Mouse (Mus musculus) urinary bladder, adult 18-20 months (tissue): ENCODE results near the gene Vegfb.
"Not testable (repeated sequence)": the region's sequence is repeated elsewhere in the genome, so short reads cannot be mapped to it uniquely, and the experiment has no call there.

Experiments used
- DNase-seq, 2 experiments: peaks; one replicate each; pipeline ENCODE4 v3.0.0; 2022; ENCODE audit warnings: low spot score in 2 of 2, mixed read lengths in 2 of 2

Gene Vegfb

DNA sequence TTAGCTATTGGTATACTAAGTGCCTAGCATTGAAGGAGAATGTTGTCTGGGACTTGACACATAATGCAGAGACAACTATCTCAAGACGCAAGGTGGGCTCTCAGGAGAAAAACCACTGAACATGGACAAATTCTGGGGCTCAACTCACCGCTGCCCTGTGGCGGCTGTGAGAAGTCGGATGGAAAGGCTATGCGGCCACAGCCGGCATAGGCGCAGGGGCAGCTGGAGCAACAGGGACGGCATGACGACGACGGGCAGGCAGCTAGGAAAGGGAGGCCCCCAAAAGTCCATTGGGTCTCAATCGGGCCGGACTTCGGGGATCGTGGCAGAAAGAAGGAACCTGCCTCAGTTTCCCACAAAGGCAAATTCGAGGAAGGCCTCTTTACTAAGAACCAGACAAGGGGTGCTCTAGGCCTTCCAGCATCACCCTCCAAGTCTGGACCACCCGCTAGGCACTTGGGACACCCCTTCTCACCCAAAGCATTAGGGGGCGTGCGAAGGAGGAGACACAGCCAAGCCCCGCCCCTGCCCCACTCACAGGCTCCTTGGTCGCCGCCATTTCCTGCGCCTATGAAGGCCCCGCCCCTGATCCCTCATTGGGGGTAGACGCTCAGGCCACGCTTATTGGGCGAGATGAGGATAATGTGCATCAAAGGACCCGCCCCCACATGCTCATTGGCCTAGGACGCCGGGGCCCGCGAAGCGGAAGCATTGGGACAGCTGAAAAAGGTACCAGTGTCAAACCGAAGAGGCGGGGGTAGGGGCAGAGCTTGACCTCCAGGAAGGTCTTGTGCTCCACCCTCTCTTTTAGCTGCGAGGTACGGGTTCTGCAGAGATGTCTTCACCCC, 4.8 kb upstream of the Vegfb start, which contains the start of gene Dnajc4:
TSS of gene Dnajc4 (minus strand) at position 562 of the 848 bp plus-strand sequence.
- DNase-seq, result peak; percentile 89 to 95

DNA sequence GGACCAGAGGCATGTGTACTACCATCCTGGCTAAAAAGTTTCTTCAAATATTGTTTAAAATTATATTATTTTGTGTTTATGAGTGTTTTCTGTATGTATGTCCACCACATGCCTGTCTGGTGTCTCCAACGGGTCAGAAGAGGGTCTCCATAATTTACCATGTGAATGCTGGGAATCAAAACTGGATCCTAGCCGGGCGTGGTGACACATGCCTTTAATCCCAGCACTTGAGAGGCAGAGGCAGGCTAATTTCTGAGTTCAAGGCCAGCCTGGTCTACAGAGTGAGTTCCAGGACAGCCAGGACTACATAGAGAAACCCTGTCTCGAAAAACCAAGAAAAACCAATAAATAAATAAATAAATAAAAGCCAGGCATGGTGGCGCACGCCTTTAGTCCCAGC, 3.7 kb upstream of the Vegfb start:
- DNase-seq, result not testable (repeated sequence)

DNA sequence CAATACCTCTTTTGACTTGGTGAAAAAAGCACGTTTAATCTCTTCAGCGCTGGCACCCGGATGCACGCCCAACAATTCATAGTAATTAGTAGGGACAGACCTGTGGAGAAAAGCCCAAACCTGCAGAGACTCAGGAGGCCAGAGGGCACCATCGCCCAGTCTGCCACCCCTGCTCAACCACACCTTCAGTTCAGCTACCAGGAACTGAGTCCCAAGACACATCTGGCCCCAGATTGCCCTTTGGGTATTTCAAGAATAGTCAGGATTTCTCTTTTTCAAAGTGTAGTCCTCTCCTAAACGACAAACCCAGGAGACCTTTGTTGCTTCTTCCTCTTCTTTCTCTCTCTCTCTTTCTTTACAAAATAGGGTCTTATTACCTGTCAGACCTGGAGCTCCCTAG, 3.3 kb upstream of the Vegfb start:
- DNase-seq, result no peak

DNA sequence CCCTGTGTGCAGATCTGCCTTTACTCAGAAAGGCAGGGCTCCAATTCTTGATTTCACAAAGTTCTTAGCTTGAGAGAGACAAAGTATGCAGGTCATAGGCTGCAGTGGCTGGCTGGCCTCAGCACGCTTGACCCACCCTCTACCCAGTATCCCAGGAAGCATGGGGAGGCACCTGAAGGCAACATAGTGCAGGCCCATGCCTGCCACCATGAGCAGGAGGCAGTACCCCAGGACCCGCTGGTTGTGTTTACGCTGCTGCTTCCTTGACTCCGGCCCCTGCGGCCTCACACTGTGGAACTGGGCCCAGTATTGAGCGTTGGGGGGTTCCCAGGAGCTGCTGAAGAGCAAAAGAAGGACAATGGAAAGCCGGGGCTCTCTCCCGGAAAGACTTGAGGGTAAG, 1.8 kb upstream of the Vegfb start:
- peak in 1 of 2 experiments; percentile 71 for DNase-seq

DNA sequence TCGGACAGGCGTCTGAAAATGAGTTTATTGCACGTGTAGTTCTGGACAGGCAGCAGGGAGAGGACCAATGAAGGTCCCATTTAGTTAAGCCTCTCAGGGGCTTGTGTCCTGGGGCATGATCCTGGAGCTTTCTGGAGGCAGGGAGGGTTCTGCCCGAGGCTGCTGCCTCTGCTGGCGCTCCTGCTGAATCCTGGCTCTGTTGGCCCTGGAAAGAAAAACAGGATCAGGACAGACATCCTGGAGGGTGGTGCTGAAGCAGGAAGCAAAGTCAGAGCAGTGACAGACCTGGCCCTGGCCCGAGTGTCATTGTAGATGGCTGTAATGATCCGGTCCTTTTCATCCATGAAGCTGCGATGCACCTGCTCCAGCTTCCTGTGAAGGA, 444 bp upstream of the Vegfb start:
- DNase-seq, result no peak

DNA sequence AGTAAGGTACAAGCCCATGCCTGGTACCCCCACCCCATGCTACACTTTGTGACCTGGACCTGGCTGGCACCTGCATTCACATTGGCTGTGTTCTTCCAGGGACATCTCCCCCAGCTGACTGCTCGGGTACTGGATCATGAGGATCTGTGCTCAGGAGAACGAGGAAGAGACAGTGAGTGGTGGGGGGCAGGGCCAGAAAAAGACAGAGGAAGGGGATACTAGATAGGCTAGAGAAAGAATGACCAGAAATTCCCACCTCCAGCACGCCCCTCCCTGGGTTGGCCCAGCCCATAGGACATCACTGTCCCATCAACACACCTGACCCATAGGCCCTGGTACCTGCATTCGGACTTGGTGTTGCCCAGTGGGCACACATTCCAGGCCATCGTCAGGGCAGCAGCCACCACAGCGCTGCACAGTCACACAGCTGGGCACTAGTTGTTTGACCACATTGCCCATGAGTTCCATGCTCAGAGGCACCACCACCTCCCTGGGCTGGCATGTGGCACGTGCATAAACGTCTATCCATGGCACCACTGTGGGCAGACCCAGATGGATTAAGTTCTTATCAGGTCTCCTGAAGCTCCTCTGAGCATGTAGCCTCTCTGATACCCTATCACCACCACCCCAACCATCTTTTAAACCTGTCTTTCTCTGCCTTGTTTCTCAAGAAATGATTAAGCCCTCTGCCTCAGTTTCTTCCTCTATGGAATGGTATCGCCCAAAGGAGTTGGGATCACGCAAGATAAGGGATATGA, 1.3 kb downstream of the Vegfb start:
- no peak for DNase-seq

DNA sequence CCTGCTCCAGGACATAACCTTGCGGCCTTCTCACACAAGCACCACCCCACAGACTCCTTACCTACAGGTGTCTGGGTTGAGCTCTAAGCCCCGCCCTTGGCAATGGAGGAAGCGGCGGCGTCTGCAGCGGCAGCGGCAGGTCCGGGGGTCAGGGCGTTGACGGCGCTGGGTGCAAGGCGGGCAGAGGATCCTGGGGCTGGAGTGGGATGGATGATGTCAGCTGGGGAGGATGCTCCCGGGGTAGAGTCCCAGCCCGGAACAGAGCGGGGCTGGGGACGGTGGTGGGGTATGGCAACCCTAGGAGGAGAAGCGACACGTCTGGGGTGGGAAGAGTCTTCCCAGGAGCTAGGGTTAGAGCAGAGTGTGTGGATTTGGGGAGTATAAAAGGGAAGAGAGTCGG, 2.2 kb downstream of the Vegfb start:
- no peak for DNase-seq

DNA sequence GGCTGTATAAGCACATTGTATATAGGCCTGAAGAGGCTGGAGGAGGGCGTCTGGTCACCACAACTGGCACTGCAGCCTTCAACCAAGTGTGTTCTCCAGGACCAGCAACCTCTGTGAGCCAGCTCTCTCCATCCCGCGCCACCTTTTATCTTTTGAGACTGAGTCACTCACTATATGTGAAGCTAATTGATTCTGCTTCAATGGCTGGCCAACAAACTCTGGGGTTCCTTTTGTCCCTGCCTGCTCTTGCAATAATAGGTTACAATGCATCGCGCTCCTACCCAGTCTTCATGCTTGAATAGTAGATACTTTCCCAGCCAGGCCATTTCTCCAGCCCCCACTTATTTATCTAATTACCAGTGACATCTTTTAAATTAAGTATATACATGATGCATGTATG, 3.8 kb downstream of the Vegfb start:
- no peak for DNase-seq

DNA sequence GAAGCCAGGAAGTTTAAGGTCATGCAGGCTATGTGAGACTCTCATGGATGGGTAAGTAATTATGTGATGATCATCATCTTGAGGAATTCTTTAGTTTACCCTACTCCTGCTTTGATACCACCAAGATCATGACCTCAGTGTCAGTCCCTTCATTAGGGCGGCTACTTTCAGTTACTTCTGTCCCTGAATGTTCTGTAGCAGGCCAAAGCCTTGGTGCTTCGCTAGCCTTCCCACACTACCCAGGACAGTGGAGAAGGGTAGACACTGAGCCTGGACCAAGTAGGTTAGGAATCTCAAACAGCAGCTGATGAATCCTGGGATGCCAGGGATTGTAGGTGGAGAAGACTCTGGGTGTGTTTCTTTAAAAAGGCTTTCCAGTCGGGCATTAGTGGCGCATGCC, 6.0 kb downstream of the Vegfb start:
- DNase-seq, result no peak

DNA sequence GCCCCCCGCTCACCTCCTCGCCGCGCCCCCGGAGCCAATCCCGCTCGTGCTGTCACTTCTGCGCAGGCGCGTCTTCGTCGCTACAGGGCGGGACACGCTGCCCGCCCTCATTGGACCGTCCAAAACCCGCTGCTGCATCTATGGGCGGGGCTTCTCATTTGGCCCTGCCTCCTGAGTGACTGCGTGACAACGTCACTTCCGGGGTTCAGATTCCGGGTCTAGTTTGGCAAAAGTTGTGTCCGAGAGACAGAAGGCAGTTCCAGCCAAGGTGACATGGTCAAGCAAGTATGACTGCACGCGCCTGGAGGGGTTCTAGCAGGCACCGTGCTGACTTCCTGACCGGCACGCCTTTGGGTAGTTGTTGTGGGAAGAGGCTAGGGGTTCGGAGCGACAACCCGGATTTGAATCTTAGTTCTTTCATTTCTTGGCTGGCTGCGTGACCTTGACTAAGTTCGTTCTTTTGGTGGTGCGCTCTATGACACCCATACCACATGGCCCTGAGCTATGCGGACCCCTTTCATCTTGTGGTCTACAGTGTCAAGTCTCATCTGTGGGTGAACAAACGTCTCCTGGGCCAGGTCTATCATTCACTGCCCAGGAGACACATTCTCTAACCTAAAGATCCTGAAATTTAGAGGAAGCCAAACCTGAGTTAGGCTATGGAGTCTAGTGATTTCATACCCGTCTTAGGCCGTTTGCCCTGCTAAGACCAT, 6.9 kb downstream of the Vegfb start, which contains the start of gene Fkbp2:
TSS of gene Fkbp2 (minus strand) at position 121 of the 713 bp plus-strand sequence.
- DNase-seq, result peak in 1 of 2 experiments; percentile 99

DNA sequence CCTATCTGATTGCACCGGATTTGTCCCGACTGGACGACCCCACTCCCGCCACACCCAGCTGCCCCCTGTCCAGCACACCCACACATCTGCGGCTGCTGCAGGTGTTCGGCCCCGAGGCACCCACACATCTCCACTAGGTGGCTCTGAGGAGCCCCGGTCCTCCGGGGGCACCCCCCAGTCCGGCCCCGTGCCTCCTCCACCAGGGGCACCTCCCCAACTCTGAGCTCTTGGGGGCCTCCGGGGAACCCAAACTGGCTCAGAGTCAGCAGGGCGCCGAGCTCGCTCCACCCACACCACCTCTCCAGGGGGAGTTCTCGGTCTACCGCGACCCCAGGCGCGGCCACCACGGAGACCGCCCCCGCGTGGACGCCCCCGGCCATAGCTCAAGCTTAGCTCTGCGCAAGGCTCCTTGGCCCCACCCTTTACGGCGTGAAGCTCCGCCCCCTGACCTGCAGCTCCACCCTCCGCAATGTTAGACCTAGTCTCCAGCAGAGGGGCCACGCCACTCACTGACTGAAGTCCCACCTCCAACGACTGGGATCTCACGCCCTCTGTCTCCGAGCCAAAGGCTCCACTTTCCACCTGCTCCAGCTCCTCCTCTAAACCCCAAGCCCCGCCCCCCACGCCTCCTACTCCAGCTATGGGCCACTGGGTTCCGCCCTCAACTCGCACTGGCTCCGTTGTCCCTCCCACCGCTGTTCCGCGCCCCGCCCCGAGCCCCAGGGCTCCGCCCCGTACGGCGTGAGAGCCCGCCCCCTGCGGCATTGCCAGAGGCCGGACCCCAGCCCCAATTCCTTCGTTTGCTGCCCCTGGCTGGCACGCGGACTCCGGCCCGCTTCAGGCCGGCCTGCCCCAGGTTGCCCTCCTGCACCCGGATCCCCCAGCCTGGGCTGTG, 7.7 kb downstream of the Vegfb start:
- peak; percentile 99 to 100 for DNase-seq

DNA sequence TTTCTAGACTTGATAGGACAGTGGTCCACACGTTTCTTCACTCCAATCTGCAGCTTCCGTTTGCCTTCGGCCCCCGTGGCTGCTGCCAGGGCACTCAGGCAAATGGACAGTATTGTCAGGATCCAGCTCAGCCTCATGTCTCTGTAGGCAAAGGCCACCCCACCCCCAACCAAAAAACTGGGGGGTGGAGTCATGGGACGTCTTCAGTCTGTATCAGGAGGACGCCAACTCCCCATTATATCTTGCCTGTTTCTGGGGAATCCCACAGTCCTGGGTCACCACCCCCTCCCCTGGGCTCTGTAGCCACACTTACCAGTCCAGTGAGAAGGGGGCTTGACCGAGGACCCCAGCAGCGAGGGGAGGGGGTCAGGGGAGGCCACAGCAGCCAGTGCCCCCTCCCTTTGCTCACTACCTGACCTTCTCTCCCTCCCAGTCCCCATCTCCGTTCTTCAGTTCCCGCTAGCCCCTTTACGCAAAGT, 8.4 kb downstream of the Vegfb start:
- no peak for DNase-seq

DNA sequence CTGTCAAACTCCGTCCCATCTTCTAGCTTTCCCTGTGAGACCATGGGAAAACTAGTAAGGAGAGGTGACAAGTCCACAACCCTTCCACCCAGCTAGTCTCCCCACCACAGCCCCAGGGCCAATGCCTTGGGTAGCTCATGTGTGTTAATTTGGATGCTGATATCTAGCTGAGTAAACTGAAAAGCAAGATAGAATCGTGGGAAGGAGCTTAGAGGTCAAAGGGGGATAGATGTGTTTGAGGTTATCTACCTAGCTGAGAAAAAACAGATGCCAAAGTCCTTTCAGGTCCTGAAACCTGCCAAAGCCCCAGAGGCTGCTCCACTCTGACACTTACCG, 8.8 kb downstream of the Vegfb start:
- no peak for DNase-seq

DNA sequence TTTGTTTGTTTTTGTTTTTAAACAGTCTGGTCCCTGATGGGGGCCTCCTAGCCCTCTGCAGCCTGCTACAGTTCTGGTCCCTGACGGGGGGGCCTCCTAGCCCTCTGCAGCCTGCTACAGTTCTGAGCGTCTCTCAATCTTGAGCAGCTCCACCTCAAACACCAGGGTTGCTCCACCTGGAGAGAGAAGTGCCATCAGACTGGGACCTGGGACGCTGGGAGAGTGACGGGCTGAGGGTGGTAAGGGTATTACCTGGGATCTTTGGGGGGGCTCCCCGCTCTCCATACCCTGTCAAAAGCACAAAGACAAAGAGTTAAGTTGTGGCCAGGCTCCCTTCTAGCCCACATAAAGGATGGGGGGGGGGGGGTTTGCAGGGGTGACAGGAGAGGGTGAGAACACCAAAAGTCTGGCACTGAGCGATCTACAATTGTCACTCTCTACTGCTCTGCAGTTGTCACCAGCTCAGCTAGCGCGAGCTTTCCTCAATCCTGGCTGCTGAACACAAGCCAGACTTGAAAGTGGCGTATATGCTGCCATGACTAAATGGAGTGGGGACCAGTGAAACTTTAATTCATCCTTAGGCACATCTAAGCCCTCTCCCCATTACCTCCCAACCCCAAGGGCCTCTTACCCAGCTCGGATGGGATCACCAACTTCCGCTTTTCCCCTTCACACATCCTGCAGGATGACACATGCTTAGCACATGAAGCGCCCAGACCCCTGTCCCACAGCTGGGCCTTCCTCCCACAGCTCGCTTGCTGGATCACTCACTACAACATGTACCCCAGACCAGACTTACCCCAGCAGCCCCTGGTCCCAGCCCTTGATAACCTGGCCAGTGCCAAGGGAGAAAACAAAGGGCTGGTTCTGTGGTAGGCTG, 9.5 kb downstream of the Vegfb start:
- DNase-seq, result no peak

DNA sequence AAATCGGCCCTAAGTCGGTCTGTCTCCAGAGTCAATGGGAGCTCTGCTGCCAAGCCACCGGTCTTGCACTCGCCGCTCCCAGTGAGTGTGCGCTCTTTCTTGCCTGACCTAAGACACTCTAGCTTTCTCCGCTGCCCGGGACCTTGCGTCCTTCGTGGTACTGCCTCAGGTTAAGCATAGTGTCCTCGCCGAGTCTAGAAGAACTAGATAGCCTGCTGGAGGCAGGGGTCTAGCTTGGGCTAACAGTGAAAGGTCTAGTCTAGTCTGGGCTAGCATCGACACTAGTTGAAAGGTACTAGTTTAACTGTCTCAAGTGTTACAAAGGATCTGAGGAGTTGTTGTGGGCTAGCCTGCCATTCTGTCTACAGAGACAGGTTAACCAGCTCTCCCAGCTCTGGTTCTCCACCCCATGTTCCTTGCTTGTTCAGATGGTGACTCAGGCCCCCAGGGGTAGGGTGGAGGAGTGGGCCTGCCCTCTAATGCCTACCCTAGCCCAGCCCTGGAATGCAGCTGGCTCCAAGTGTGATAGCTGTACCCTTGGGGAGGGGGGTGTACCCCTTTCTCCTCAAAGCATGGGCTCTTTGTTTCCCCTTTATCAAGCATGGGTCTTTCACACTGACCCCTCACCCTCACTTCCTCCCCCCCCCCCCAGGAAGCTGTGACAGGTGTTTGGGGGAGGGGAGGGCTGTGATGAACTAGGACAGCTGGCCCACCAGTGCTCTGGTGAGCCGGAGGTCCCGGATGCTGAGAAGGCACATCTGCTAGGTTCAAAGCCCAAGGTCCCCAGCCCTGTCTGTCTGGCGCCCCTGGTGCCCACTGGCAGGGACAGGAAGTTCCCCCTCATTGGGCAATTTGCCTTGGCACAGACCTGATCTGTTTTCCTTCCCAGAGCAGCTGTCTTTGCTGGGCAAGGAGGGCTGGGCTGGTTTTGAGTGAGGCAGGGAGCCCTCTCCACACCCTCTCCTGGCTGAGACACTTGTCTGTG, 11.6 kb downstream of the Vegfb start, which contains the start of gene Plcb3:
TSS of gene Plcb3 (minus strand) at position 934 of the 985 bp plus-strand sequence.
- DNase-seq, result peak in 1 of 2 experiments; percentile 54

DNA sequence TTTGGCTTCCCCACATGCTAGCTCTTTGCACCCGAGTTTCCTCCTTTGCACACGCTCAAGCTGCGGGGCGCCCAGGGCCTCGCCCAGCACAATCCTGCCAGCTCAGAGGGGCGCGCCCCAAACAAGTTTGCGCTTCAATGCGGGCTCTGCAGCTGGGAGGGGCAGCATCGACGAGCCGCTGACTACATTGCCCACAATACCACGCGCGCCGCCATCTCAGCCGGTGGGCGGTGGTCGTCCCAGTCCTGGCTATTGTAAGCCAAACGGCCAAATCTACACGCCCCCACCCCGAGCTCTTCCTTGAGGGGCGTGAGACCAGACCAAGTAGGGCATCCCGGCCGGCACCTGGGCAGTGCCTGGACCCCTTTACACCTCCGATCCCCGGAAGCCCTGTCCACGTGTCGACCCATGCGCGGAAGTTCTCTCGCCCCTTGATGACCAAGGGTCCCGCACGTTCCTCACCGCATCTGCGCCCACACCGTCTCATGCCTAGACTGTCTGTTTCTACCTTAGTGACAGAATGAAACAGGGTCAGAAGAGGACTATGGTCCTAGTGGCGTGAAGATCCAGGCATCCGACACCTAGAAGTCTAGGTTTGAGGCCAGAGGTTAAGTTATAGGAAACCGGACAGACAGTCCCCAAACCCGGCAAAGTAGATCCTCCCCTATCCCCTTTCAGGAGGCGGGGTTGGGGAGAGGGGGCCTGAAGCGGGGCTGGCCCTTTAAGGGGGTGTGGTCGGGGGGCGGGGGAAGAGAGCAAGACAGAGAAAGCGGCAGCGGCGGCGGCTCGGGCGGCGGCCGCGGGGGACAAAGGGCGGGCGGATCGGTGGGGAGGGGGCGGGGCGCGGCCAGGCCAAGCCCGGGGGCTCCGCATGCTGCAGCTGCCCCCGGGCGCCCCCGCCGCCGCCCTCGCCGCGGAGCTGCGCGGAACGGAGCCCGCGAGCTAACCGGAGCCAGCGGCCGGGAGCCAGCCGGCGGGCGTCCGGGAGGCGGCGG, 12.9 kb downstream of the Vegfb start, which contains the start of gene Ppp1r14b:
TSS of gene Ppp1r14b (plus strand) at position 758 of the 995 bp plus-strand sequence.
- peak; percentile 78 to 88 for DNase-seq

DNA sequence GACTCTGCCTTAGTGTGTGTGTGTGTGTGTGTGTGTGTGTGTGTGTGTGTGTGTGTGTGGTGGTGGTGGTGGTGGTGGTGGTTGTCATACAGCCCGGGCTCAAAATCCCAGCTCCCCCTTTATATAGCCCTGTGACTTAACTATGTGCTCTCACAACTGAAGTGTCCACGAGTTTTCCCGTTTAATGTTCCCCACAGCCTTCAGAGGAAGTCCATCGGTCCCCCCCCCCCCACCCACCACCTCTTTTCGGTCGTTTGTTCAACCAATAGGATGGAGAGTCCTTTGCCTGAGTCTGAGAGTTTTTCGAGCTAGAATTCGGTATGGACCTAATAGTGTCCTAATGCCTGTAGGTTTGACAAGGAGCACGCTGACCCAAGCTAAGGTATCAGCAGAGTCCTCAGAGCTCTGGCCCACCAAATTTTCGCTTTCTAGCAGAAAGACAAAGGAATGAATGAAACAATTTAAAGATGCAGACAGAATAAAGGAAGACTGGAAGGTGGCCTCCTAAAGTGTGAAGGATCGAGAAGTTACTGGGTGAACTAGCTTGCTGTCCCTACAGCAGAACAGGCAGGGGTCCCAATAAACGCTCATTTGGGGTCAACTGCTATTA, 13.8 kb downstream of the Vegfb start:
- DNase-seq, result no peak
